In genomic region chr17:46556584-46556945, GRCm38 (mm10) we compare ENCODE assay signal across 8 mouse cellular contexts. TPM values are rescaled to one million over a fixed set of nuclear protein-coding genes. Genes with fewer than 3 reads are reported as not detected.
A peak's percentile ranks its signal among the peaks of the same experiment; 100 is the strongest.
DNase-seq lines count a peak whose midpoint lies in the region; ATAC-seq lines count a peak whose summit lies in the region.

No protein-coding gene starts in this region.

- H3K9ac ChIP-seq in kidney, embryonic 14.5 days (ENCODE audit: low read depth, low read length): peak overlapping the region; percentile 53
- peak overlapping the region; percentile 76 for H3K9ac ChIP-seq in heart, embryonic 14.5 days (ENCODE audit: low read length)
- peak overlapping the region; percentile 74 for H3K9ac ChIP-seq in limb, embryonic 13.5 days
- H3K9ac ChIP-seq in midbrain, embryonic 14.5 days (replicated peaks; ENCODE audit: low read length): peak overlapping the region; percentile 30; the same call in 1 of the 2 replicates

- intact Hi-C loops in gastrocnemius, postnatal 36 days (cut with DNase I): no loop called here

- no peaks in the 10 kb centered on the region for H3K27me3 ChIP-seq in kidney, embryonic 14.5 days (ENCODE audit: control insufficient read depth, insufficient read depth, low read length)
- no peaks in the 10 kb centered on the region for H3K27me3 ChIP-seq in heart, embryonic 14.5 days (ENCODE audit: control insufficient read depth, insufficient read depth, low read length)
- H3K27me3 ChIP-seq in limb, embryonic 13.5 days: no peaks in the 10 kb centered on the region
- no peaks in the 10 kb centered on the region for H3K27me3 ChIP-seq in midbrain, embryonic 14.5 days (ENCODE audit: control insufficient read depth, insufficient read depth, low read length)

- DNase-seq in kidney, adult 8-10 months: no peak
- DNase-seq in c-Kit-positive CD71-positive TER-119-positive erythroid progenitor cells, embryonic 14.5 days (ENCODE audit: low spot score): peak; percentile 39
- peak; percentile 59 for DNase-seq in midbrain, embryonic 14.5 days
- DNase-seq in gastrocnemius, postnatal 36 days: no peak
- DNase-seq in layer of hippocampus, adult 11-12 months (ENCODE audit: low spot score): no peak

- H3K4me3 ChIP-seq in kidney, embryonic 14.5 days (ENCODE audit: low read length): peak overlapping the region; percentile 99
- H3K4me3 ChIP-seq in heart, embryonic 14.5 days (ENCODE audit: control insufficient read depth in 1 of 2, insufficient read depth in 1 of 2, low read depth in 1 of 2, low read length in 2 of 2): peak overlapping the region; percentile 64 to 99
- H3K4me3 ChIP-seq in limb, embryonic 13.5 days: peak overlapping the region; percentile 99
- H3K4me3 ChIP-seq in midbrain, embryonic 14.5 days (replicated peaks; ENCODE audit: low read depth, low read length): peak overlapping the region; percentile 96

- H3K27ac ChIP-seq in kidney, embryonic 14.5 days (ENCODE audit: low read depth, low read length): peak overlapping the region; percentile 90
- peak overlapping the region; percentile 92 to 98 for H3K27ac ChIP-seq in heart, embryonic 14.5 days (replicated peaks in 1 of 2; ENCODE audit: control insufficient read depth in 1 of 2, insufficient read depth in 1 of 2, low read depth in 2 of 2, low read length in 2 of 2)
- peak overlapping the region; percentile 91 for H3K27ac ChIP-seq in limb, embryonic 13.5 days
- H3K27ac ChIP-seq in midbrain, embryonic 14.5 days (replicated peaks; ENCODE audit: low read depth, low read length): peak overlapping the region; percentile 91

- H3K36me3 ChIP-seq in kidney, embryonic 14.5 days (ENCODE audit: control insufficient read depth, insufficient read depth, low read length): peaks cover 8% of the 10 kb centered on the region
- peaks cover 10% of the 10 kb centered on the region for H3K36me3 ChIP-seq in heart, embryonic 14.5 days (ENCODE audit: control insufficient read depth, insufficient read depth, low read length)
- peaks cover 7% of the 10 kb centered on the region for H3K36me3 ChIP-seq in limb, embryonic 13.5 days
- H3K36me3 ChIP-seq in midbrain, embryonic 14.5 days (ENCODE audit: control insufficient read depth, insufficient read depth, low read length): peaks cover 5% of the 10 kb centered on the region

- ATAC-seq in kidney, embryonic 14.5 days (ENCODE audit: low FRiP score, low TSS enrichment): peak; percentile 37
- ATAC-seq in heart, embryonic 14.5 days (ENCODE audit: insufficient number of reproducible peaks, insufficient read depth, low FRiP score, low read depth): no peak
- ATAC-seq in limb, embryonic 13.5 days (ENCODE audit: low FRiP score, low read depth): peak; percentile 4; the same call in 1 of the 2 replicates
- ATAC-seq in midbrain, embryonic 14.5 days (ENCODE audit: low FRiP score, low TSS enrichment): 0 out of 2 replicates have a peak, but pooled peaks have one; percentile 1

- peak overlapping the region; percentile 74 for H3K4me2 ChIP-seq in kidney, embryonic 14.5 days (replicated peaks; ENCODE audit: low read depth, low read length)
- H3K4me2 ChIP-seq in heart, embryonic 14.5 days (ENCODE audit: low read length): peak overlapping the region; percentile 76
- peak overlapping the region; percentile 79 for H3K4me2 ChIP-seq in limb, embryonic 13.5 days (replicated peaks)
- peak overlapping the region; percentile 94 for H3K4me2 ChIP-seq in midbrain, embryonic 14.5 days (ENCODE audit: low read length)

- H3K9me3 ChIP-seq in kidney, embryonic 14.5 days (ENCODE audit: control insufficient read depth, low read length): no peaks in the 10 kb centered on the region; the same call in 1 of the 2 replicates
- H3K9me3 ChIP-seq in heart, embryonic 14.5 days (ENCODE audit: control insufficient read depth, low read length): no peaks in the 10 kb centered on the region
- H3K9me3 ChIP-seq in limb, embryonic 13.5 days: no peaks in the 10 kb centered on the region
- no peaks in the 10 kb centered on the region for H3K9me3 ChIP-seq in midbrain, embryonic 14.5 days (ENCODE audit: control insufficient read depth, low read length)

- peaks cover 28% of the 10 kb centered on the region for H3K4me1 ChIP-seq in kidney, embryonic 14.5 days (ENCODE audit: control insufficient read depth, insufficient read depth, low read length)
- peaks cover 11 to 29% of the 10 kb centered on the region in 2 experiments for H3K4me1 ChIP-seq in heart, embryonic 14.5 days (ENCODE audit: control insufficient read depth in 2 of 2, insufficient read depth in 2 of 2, low read length in 2 of 2)
- peaks cover 38% of the 10 kb centered on the region for H3K4me1 ChIP-seq in limb, embryonic 13.5 days
- peaks cover 29% of the 10 kb centered on the region for H3K4me1 ChIP-seq in midbrain, embryonic 14.5 days (ENCODE audit: control insufficient read depth, insufficient read depth, low read length)

- WGBS in kidney, embryonic 14.5 days: under 1% methylated on average over 11 of the region's 11 CpGs
- WGBS in heart, embryonic 14.5 days: 0% methylated on average over 11 of the region's 11 CpGs
- WGBS in limb, embryonic 13.5 days: under 1% methylated on average over 11 of the region's 11 CpGs
- WGBS in midbrain, embryonic 14.5 days: under 1% methylated on average over 11 of the region's 11 CpGs

RNA-seq across cellular contexts. Expression of gene Srf, which starts 0.6 kb away (rescaled TPM):
- 10.3 and 12.8 TPM in 2 replicates for polyA plus RNA-seq in kidney, embryonic 14.5 days (2014; fragmentation: Nextera tagmentation; extraction: Ambion mirVana)
- 15.6 and 17.8 TPM in 2 replicates for polyA plus RNA-seq in heart, embryonic 14.5 days (2014; fragmentation: Nextera tagmentation; extraction: Ambion mirVana)
- 5.8 and 7.3 TPM in 2 replicates for polyA plus RNA-seq in limb, embryonic 13.5 days (2015; fragmentation: Nextera tagmentation; extraction: Ambion mirVana)
- polyA plus RNA-seq in midbrain, embryonic 14.5 days (2014; fragmentation: Nextera tagmentation; extraction: Ambion mirVana): 4.2 and 5.9 TPM in 2 replicates
- 10 to 100 TPM; 70.4 to 74.9 TPM for total RNA-seq in gastrocnemius, postnatal 36 days (2021)

RNA-seq across cellular contexts. Expression of gene Cul9, which starts 10.4 kb away (rescaled TPM):
- 3.0 and 4.8 TPM in 2 replicates for polyA plus RNA-seq in kidney, embryonic 14.5 days (2014; fragmentation: Nextera tagmentation; extraction: Ambion mirVana)
- 4.6 and 5.1 TPM in 2 replicates for polyA plus RNA-seq in heart, embryonic 14.5 days (2014; fragmentation: Nextera tagmentation; extraction: Ambion mirVana)
- polyA plus RNA-seq in limb, embryonic 13.5 days (2015; fragmentation: Nextera tagmentation; extraction: Ambion mirVana): 11.3 and 12.4 TPM in 2 replicates
- 13.6 and 20.6 TPM in 2 replicates for polyA plus RNA-seq in midbrain, embryonic 14.5 days (2014; fragmentation: Nextera tagmentation; extraction: Ambion mirVana)
- total RNA-seq in gastrocnemius, postnatal 36 days (2021): 10 to 100 TPM; 11.2 to 11.4 TPM

Comparison
In these comparisons a context has a peak if more than half of its experiments do, and no peak if none do; other contexts are left out.
1. DNase-seq: peak in c-Kit-positive CD71-positive TER-119-positive erythroid progenitor cells, embryonic 14.5 days (single experiment) and midbrain, embryonic 14.5 days (single experiment); none in kidney, adult 8-10 months (0 of 2), gastrocnemius, postnatal 36 days (0 of 2) and layer of hippocampus, adult 11-12 months (single experiment).
2. Peak in every context shown above with its lines, with median percentiles within 50 percentile points of each other: H3K27ac ChIP-seq, H3K4me2 ChIP-seq, H3K4me3 ChIP-seq and H3K9ac ChIP-seq.